Mouse (Mus musculus) megakaryocyte, adult 5-6 weeks (primary cell): ENCODE data around the gene Prickle2. TPM values are rescaled to one million over a fixed set of nuclear protein-coding genes. Genes with fewer than 3 reads are reported as not detected.

Experiments
- ATAC-seq: 2 replicates; pipeline ENCODE4 v1.8.0; 2016; ENCODE audit warnings: mild to moderate bottlenecking, inconsistent platforms; ENCODE audit not compliant: poor library complexity, severe bottlenecking
- total RNA-seq, 2 experiments: library from RNA; stranded (forward) in 1 of 2; stranded (reverse) in 1 of 2; fragments of 153-499, 151-499 nt in 1 of 2; fragments of 221-1000, 200-1000 nt in 1 of 2; gene quantifications; 2 replicates each; pipeline versions ENCODE4 v1.2.3 to v1.2.4; 2015 to 2017

The Prickle2 gene
- total RNA-seq, 2 experiments from 2014 or later, result not detected

GRCm38 (mm10) chr6:92395143-92395542 is 310.8 kb downstream of the Prickle2 start:
- no peak for ATAC-seq

GRCm38 (mm10) chr6:92394628-92395027 is 311.3 kb downstream of the Prickle2 start:
- ATAC-seq, result no peak

GRCm38 (mm10) chr6:92390321-92390720 is 315.6 kb downstream of the Prickle2 start:
- no peak for ATAC-seq

DNA sequence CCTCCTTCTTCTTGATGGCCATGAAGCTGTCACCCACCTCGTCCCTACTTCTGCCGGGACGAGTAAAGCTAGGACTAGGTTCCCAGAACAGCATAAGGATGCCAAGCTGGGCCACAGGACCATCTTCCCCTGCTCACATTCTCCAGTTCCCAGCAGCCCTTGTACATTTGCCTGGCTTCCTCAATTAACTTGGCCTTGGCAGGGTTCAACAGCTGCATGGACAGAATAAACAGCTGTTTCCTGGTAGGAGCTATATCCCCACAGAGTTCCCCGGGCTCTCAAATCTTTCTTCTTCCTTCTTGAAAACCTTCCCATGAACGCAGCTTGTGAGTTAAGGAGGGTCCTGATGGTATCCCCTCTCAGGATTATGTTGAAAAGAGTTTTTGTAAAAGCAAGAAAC is 317.3 kb downstream of the Prickle2 start:
- no peak for ATAC-seq

GRCm38 (mm10) chr6:92383196-92383782 is 322.7 kb downstream of the Prickle2 start:
- no peak for ATAC-seq

GRCm38 (mm10) chr6:92381085-92381484 is 324.9 kb downstream of the Prickle2 start:
- ATAC-seq, result no peak

- no peak for ATAC-seq
These were observed 331.1 kb downstream of the Prickle2 start for GRCm38 (mm10) chr6:92374826-92375225.

- ATAC-seq, result no peak
These were observed 335.1 kb downstream of the Prickle2 start for GRCm38 (mm10) chr6:92370896-92371295.

- no peak for ATAC-seq
These were observed 358.5 kb downstream of the Prickle2 start for GRCm38 (mm10) chr6:92347278-92348028.

DNA sequence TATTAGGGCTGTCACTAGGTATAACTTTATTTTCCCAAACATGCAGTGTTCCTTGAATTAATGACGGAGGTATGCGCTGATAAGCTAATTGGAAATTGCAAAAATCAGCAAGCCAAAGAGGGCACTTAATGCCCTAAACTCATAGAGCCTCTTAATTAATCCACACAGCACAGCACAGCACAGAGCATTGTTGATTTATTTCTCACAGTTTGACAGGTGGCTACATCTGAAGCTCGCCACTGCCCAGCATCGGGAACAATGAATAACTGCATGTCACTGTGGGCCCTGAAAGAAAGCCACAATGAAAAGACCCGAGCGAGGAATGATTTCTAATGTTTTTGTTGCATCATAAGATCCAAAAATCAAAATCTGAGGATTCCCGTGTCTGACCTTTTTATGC is 359.2 kb downstream of the Prickle2 start:
- ATAC-seq, result no peak

GRCm38 (mm10) chr6:92345151-92345550 is 360.8 kb downstream of the Prickle2 start:
- no peak for ATAC-seq

GRCm38 (mm10) chr6:92344588-92344987 is 361.4 kb downstream of the Prickle2 start:
- ATAC-seq, result no peak

Other genes starting within 250 kb of the Prickle2 start
- gene A730049H05Rik, start 110.3 kb upstream of the Prickle2 start, total RNA-seq (2015), result not detected in 2 replicates
- not detected in 2 replicates for gene A730049H05Rik, start 110.3 kb upstream of the Prickle2 start, total RNA-seq (2017)
- gene Gm15737, start 163.2 kb upstream of the Prickle2 start, total RNA-seq (2015), result not detected in 2 replicates
- not detected in 2 replicates for gene Gm15737, start 163.2 kb upstream of the Prickle2 start, total RNA-seq (2017)
- gene Adamts9, start 237.3 kb upstream of the Prickle2 start, total RNA-seq (2015), result not detected in 2 replicates
- gene Adamts9, start 237.3 kb upstream of the Prickle2 start, total RNA-seq (2017), result 0.16 and 0.44 TPM in 2 replicates